In the genomic region with DNA sequence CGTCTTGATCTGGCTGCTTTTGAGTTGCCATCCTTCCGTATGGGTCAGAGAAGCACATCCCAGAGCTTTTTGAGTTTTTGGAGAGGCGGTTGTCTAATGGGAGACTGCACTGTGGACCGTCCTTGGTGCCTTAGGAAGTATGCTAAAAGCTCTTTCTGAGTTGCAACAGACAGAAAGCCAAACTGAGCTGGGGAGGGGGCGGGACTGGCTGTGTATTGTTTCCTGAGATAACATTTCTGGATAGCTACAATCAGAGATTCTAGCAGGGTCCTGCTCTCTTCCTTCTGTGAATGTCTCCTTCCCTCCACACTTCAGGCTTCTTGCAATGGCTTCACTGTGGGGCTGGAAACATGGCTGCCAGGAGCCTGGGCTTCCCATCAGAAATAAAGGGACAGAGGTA, we compare ENCODE assay signal across 11 mouse cellular contexts. TPM values are rescaled to one million over a fixed set of nuclear protein-coding genes. Genes with fewer than 3 reads are reported as not detected.
DNase-seq lines count a peak whose midpoint lies in the region; ATAC-seq lines count a peak whose summit lies in the region.
"Had no signal": no experiment of that assay in that cellular context is flagged by ENCODE, and none has a peak within 500 bp of the region (broad histone marks: within the 10 kb centered on the region; RNA-seq: fewer than 3 reads in every experiment).

No protein-coding gene starts in this region.

- no peak overlapping the region for H3K4me2 ChIP-seq in kidney, embryonic 16.5 days (replicated peaks; ENCODE audit: low read depth, low read length)
- H3K4me2 ChIP-seq in embryonic facial prominence, embryonic 14.5 days (ENCODE audit: low read depth, low read length): no peak overlapping the region
- peak overlapping the region; percentile 50 for H3K4me2 ChIP-seq in liver, embryonic 13.5 days

- no peak for ATAC-seq in kidney, embryonic 16.5 days (ENCODE audit: low FRiP score, low TSS enrichment)
- no peak for ATAC-seq in embryonic facial prominence, embryonic 14.5 days (ENCODE audit: low read depth)
- ATAC-seq in liver, embryonic 13.5 days (ENCODE audit: low read depth): no peak
- no peak for ATAC-seq in activated CD4-positive, CD25-positive, alpha-beta regulatory T cell, adult 4 months
- ATAC-seq: Patski had no signal

- no peaks in the 10 kb centered on the region for H3K36me3 ChIP-seq in kidney, embryonic 16.5 days (ENCODE audit: insufficient read depth, low read length)
- no peaks in the 10 kb centered on the region for H3K36me3 ChIP-seq in embryonic facial prominence, embryonic 14.5 days (ENCODE audit: control insufficient read depth, insufficient read depth, low read length)
- no peaks in the 10 kb centered on the region for H3K36me3 ChIP-seq in liver, embryonic 13.5 days
- H3K36me3 ChIP-seq: midbrain, embryonic 15.5 days had no signal

- DNase-seq in kidney, adult 11 months: no peak
- DNase-seq in MEL-GATA-1-ER (ENCODE audit: extremely low read depth, low read depth): peak; percentile 33
- no peak for DNase-seq in embryonic facial prominence, embryonic 14.5 days (ENCODE audit: low spot score)
- no peak for DNase-seq in liver, embryonic 13.5 days
- no peak for DNase-seq in adrenal gland, postnatal 14 days

- peaks cover 36% of the 10 kb centered on the region for H3K4me1 ChIP-seq in kidney, embryonic 16.5 days (ENCODE audit: insufficient read depth, low read length)
- H3K4me1 ChIP-seq in embryonic facial prominence, embryonic 14.5 days (ENCODE audit: control insufficient read depth, insufficient read depth, low read length): peaks cover 50% of the 10 kb centered on the region
- peaks cover 45% of the 10 kb centered on the region for H3K4me1 ChIP-seq in liver, embryonic 13.5 days (replicated peaks)

- no peaks in the 10 kb centered on the region for H3K9me3 ChIP-seq in kidney, embryonic 16.5 days (ENCODE audit: low read length)
- H3K9me3 ChIP-seq in embryonic facial prominence, embryonic 14.5 days (ENCODE audit: control insufficient read depth, low read length): no peaks in the 10 kb centered on the region
- no peaks in the 10 kb centered on the region for H3K9me3 ChIP-seq in liver, embryonic 13.5 days (replicated peaks)
- H3K9me3 ChIP-seq: midbrain, embryonic 15.5 days had no signal

- no peak overlapping the region for H3K4me3 ChIP-seq in kidney, embryonic 16.5 days (ENCODE audit: low read length)
- no peak overlapping the region for H3K4me3 ChIP-seq in embryonic facial prominence, embryonic 14.5 days (ENCODE audit: low read depth, low read length)
- peak overlapping the region; percentile 10; the same call in 1 of the 2 replicates for H3K4me3 ChIP-seq in liver, embryonic 13.5 days (replicated peaks)
- H3K4me3 ChIP-seq: midbrain, embryonic 15.5 days had no signal

- H3K27ac ChIP-seq in kidney, embryonic 16.5 days (ENCODE audit: low read length): 0 out of 2 replicates have a peak overlapping the region, but pooled peaks have one; percentile 54
- peak overlapping the region; percentile 74 for H3K27ac ChIP-seq in embryonic facial prominence, embryonic 14.5 days (replicated peaks; ENCODE audit: low read depth, low read length)
- 0 out of 2 replicates have a peak overlapping the region, but pooled peaks have one; percentile 48 for H3K27ac ChIP-seq in liver, embryonic 13.5 days
- H3K27ac ChIP-seq: midbrain, embryonic 15.5 days had no signal

- no peak overlapping the region for H3K9ac ChIP-seq in kidney, embryonic 16.5 days (replicated peaks; ENCODE audit: low read length)
- H3K9ac ChIP-seq in embryonic facial prominence, embryonic 14.5 days (ENCODE audit: low read depth, low read length): no peak overlapping the region
- peak overlapping the region; percentile 41; the same call in 1 of the 2 replicates for H3K9ac ChIP-seq in liver, embryonic 13.5 days
- H3K9ac ChIP-seq: midbrain, embryonic 15.5 days had no signal

- H3K27me3 ChIP-seq in kidney, embryonic 16.5 days (ENCODE audit: insufficient read depth, low read length): no peaks in the 10 kb centered on the region
- no peaks in the 10 kb centered on the region for H3K27me3 ChIP-seq in embryonic facial prominence, embryonic 14.5 days (replicated peaks; ENCODE audit: control insufficient read depth, insufficient read depth, low read length)
- no peaks in the 10 kb centered on the region for H3K27me3 ChIP-seq in liver, embryonic 13.5 days
- H3K27me3 ChIP-seq: midbrain, embryonic 15.5 days; Patski had no signal

- WGBS in kidney, embryonic 16.5 days: 79% methylated on average over 5 of the region's 5 CpGs
- 71% methylated on average over 5 of the region's 5 CpGs for WGBS in embryonic facial prominence, embryonic 14.5 days
- 36% methylated on average over 5 of the region's 5 CpGs for WGBS in liver, embryonic 13.5 days (ENCODE audit: insufficient replicate concordance)

RNA-seq across cellular contexts. Expression of a gene that starts 23.7 kb away (rescaled TPM):
- polyA plus RNA-seq in kidney, embryonic 16.5 days (2015; fragmentation: Nextera tagmentation; extraction: Ambion mirVana): 47.5 and 48.0 TPM in 2 replicates
- polyA plus RNA-seq in embryonic facial prominence, embryonic 14.5 days (2014; fragmentation: Nextera tagmentation; extraction: Ambion mirVana): 66.8 and 68.3 TPM in 2 replicates
- 29.9 and 33.8 TPM in 2 replicates for polyA plus RNA-seq in liver, embryonic 13.5 days (2015; fragmentation: Nextera tagmentation; extraction: Ambion mirVana)
- polyA plus RNA-seq in activated CD4-positive, CD25-positive, alpha-beta regulatory T cell, adult 4 months (2017; shearing (Covaris generic)): 10 to 100 TPM; 58.7 to 75.3 TPM
- 69.4 and 70.5 TPM in 2 replicates for total RNA-seq in adrenal gland, postnatal 14 days (2021)

RNA-seq across cellular contexts. Expression of a gene that starts 42.3 kb away (rescaled TPM):
- not detected in 2 replicates for polyA plus RNA-seq in kidney, embryonic 16.5 days (2015; fragmentation: Nextera tagmentation; extraction: Ambion mirVana)
- polyA plus RNA-seq in embryonic facial prominence, embryonic 14.5 days (2014; fragmentation: Nextera tagmentation; extraction: Ambion mirVana): 0.84 TPM in 1 of 2 replicates, not detected in the other
- 0.39 and 0.44 TPM in 2 replicates for polyA plus RNA-seq in liver, embryonic 13.5 days (2015; fragmentation: Nextera tagmentation; extraction: Ambion mirVana)
- not detected for polyA plus RNA-seq in activated CD4-positive, CD25-positive, alpha-beta regulatory T cell, adult 4 months (2017; shearing (Covaris generic))
- total RNA-seq in adrenal gland, postnatal 14 days (2021): 2.3 and 2.8 TPM in 2 replicates
- polyA plus RNA-seq: embryonic facial prominence, embryonic 11.5 days; midbrain, embryonic 15.5 days; Patski; urinary bladder, adult 2 months had no signal
